Mouse (Mus musculus) heart, postnatal 4 days (tissue): ENCODE measurements around the gene Slc9a9. TPM values are rescaled to one million over a fixed set of nuclear protein-coding genes. Genes with fewer than 3 reads are reported as not detected.
A peak's percentile ranks its signal among the peaks of the same experiment; 100 is the strongest.

Experiments used
- DNase-seq: peaks from one replicate; pipeline ENCODE4 v3.0.0; 2021
- total RNA-seq, 2 experiments: library from RNA; stranded (reverse); gene quantifications; 2 replicates each; pipeline ENCODE4 v1.2.3; 2021

Slc9a9 gene
- total RNA-seq, 2 experiments from 2014 or later = 2.6 to 2.7 TPM

DNA sequence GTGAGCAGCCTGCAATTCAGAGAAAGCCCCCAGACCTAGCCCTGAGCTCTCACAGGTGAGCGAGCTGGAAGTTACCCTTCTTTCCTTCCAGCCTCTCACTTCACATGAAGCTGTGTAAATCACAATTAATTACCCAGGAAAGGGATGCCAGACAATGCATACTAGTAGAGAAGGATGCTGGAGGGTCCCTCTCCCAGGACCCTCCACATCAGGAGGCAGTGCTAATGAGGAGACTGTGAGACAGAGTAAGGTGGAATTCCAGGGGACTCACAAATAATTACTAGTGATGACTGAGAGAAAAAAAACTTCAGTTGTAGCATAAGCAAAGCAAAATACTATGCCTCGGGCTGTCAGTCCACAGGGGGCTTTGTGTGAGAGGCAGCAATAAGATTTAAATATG is 492.0 kb downstream of the Slc9a9 start:
- no peak for DNase-seq

DNA sequence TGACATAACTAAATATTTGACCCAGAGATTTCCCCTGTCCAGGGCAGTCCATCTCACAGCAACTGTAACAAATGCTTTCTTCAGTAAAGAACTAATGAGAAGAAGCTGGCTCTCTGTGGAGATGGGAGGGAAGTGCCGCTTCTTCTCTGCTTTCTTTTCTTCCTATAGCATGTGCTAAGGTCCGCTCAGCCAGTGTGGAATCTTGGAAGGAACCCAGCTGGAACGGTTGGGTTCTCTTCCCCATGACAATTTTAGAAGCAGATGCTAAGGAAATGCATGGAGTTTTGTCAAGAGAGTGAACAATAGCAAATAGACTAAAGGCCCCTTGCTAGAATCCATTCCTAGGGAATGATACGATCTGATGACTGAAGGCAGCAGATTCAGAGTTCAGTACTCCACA is 496.5 kb downstream of the Slc9a9 start:
- DNase-seq = peak; percentile 44

DNA sequence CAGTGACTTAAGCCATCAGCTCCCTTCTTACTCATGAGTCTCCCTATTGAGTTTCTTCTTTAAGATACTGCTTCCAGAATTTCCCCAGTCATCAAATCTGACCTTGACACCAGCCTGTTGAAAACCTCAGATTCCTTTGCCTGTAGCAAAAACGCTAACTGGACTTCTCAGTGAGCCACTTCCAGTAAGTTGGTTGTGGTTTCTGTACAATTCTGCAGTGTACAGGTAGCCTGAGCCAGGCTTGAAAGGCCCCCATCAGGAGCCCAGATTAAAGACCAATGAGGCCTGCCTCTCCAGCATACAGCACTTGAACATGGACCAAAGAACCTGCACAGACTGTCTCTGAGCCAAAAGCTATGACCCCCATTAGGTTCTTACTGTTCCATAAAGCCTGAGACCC is 498.1 kb downstream of the Slc9a9 start:
- no peak for DNase-seq

DNA sequence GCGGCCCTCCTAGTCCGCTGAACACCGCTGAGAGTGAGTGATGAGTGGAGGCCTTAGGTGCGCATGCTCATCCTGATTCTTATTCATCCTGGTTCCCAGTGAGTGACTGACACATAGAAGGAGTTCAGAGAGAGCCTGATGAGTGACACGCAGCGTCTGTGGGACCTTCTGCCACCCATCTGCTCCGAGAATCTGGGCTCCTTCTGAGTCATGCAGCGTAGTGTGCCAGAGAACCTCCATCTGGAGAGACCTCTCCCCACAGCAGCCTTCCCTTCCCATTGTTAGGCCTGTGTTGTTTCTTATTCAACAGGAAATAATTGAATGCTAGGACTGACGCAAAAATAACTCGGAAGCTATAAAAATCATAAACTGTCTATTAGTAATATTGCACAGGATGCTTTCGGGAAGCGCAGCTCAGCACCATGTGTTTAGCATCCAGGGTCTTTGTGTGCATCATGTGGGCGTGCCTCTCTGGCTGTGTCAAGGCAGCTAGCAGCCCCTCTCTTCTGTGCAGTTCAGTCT is 498.8 kb downstream of the Slc9a9 start:
- no peak for DNase-seq

DNA sequence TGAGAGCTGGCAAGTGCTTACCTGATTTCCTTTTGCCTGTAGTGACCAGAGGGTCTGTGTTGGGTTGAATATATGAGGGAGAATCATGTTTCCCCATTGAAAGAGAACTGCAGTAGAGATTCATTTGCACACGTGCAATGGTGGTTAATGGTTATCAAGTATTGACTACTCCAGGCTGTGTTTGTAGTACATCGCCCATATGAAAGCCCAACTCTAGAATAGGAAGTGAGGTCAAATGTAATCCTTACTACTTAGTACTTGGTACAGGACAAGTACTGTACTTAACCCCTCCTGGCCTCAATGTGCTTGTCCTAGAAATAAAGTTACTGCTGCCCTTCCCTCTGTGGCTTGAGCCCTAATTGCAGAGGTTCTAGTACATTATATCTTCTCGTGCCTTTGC is 508.5 kb downstream of the Slc9a9 start:
- no peak for DNase-seq

DNA sequence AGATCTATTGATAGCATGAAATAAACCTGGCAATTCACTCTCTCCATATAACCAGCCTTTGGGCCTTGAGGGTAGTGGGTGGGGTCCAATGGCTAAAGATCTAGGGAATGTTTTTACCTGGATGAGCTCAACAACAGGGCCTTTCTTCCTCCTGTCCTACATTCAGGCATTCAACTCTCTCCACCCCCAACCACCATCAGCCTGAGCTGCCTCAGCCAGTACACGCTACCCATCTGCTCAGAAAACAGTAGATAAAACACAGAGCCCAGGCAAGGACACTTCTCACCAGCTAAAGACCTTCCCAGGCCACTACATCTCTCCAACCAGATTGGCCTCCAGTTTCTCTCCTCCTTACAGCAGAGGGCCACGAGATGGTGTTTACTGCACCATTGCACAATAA is 510.3 kb downstream of the Slc9a9 start:
- DNase-seq = no peak

DNA sequence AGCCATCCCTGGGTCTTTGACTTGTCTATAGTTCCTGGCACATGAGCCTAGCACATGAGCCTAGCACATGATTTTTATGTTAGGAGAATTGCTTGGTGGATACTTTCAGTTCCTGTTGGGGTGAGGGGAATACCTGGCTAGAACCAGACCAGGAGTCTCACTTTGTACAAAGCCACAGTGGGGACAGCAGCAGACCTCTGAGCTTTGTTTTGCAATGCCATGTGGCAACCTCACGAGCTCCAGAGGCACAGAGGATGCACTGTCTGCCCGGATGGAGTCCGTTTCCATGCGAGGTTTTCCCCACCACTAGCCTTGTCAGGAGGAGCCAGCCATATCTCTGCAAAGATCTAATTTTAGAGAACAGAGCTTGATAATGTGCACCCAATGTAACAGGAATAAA is 510.9 kb downstream of the Slc9a9 start:
- no peak for DNase-seq

DNA sequence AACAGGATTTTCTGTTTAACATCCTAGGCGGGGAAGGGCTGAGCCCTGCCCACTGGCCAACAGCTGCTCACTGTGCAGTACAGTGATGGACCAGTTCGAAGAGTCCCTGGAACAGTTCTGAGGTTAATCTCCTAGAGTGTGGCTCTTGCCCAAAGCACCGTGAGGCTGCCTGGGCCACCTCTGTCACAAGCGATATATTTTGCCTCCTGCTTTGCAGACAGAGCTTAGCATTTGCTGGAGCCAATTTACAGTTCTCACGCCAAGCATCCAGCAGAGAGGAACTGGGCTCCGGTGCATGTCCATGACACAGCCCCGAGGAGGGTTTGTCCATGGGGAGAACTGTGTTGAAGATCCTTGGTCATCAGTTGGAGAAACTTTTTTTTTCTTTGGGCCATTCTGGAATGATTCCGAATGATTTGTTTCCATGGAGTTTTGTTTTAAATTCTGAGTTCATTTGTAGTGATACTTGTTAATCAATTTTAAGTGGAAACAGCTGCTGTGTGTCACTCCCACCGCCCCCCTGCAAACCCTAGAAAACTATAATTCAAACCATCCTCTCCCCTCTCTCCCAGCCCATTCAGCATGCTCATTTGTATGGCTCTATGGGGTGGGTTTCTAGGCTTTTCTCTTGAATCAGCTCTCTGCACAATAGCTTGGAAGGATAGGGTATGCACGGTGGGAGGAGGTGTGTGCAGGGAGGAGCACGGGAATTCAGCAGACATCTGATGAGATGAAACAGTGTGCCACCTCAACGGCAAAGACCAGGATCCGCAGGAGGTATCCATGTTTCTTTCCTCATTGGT is 511.7 kb downstream of the Slc9a9 start:
- no peak for DNase-seq

DNA sequence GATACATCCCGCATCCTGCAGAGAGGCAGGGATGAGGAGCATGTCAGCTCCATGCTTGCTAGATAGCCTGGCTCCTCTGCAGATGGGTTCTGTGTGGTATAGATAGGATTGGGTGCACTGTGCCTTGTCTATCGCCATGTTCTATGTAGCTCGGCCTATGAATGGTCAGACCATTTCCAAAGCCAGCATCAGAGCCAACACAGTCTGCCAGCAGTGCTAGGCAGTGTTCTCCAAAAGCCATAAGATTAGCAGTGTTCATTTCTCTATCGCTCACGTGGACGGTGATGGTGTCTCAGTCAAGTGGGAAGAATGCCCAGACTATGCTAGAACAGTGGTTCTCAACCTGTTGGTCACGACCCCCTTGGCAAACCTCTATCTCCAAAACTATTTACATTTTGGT is 512.6 kb downstream of the Slc9a9 start:
- DNase-seq = no peak

DNA sequence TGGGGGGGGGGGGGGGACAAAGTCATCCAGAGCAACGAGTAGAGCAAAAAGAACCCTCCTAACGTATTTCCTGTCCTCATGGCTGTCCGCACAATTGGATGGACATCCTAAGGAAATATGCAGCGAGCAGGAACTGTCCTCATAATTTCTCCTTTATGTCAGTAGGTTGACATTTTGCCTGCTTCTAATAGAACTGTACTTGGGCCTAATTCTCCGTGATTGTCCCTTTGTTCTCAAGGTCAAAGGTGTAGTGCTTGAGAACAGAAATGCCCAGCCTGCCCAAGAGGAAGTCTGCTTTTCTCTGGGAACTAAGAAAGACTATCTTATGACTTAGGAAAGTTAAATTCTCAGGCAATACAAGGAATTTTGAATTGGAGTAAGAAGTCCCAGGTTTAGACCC is 514.7 kb downstream of the Slc9a9 start:
- DNase-seq = no peak

DNA sequence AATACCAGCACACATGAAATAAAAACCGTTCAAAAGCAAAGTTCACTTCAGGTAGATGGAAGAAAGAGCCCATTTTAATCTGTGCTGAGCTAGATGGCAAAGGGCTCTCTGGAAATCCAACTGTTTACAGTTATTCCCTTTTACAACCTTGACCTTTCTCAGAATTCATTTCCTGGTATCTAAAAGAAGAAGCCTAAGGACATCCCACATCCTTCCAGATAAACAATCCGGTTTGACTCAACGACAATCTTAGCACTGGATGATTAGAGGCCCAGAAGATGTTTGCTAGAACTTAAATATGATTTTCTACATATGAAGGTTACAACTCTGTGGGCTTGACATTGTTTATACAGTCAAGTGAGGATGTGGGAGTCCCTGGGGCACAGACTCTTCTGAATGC is 516.1 kb downstream of the Slc9a9 start:
- DNase-seq = no peak

DNA sequence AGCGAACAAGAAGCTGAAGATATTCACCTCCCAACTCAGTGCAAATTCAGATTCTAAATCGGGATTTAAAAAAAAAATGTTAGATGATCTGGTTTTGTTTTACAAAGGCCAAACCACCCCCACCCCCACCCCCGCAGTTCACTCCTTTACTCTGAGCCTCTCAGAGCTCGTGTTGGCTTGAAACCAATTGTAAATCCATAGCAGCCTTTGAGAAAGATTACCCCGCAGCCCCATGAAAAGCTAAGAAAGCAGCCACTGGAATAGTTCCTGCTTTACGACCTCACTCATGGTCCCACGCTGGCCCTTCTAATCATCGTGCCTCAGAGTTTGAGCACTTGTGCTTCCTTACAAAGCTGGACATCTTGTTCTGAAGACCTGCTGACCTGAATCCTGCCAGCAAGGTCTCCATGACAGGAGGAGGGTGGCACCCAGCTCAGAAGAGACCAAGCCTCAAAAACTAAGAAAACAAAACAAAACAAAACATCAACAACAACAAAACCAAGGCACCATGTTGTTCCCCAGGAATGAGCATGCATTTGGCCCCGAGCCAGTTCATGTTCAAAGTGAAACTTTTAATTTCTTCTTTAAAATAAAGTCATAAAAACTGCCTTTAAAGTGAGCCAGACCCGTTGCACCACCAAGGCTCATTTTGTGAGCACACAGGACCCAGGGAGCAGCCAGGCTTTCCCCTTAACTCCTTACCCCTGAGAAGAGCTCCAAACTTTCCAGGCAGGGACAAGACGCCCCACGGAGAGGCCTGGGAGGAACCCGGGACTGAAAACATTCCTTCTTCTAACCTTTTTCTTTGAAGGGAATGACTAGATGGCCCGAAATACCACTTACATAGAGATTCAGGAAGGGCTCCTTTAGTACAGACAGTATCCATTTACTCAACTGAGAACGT is 516.9 kb downstream of the Slc9a9 start:
- no peak for DNase-seq

DNA sequence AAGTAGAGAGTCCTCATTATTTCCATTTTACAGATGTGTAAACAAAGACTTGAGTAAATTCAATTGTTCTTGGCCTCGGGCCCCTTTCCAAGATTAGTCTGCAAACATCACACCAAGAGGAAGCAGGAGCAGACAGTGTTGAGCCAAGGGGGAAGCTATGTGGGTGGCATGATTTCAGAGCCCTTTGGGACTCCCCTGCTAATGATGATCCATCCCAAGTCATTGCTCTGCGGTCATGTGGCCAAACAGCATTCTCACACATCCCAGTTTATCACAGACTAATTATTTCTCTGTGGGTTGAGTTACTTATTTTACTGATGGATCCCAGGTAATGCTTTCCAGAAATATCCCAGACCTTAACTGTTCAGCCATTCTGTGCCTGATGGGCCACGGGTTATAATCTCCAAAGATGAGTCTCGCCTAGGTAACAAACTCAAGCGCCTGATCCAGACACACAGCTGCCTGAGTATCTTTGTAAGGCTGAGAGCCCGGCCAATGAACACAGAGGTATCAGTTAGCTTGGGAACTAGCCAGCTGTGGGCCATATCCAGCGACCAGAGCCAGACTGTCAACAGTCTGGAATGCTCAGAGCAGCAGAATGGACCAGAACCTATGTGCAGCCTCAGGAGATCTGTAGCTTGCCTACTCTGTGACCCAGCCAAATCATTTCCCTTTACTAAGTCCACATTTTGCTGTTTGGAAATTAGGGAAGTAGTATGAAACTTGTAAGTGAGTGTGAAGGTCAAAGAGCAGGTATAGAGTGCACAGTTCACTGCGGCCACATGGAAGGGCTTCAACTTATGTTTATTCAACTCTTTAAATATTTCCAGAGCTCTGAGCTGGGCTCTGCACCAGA is 518.9 kb downstream of the Slc9a9 start:
- peak; percentile 71 for DNase-seq

DNA sequence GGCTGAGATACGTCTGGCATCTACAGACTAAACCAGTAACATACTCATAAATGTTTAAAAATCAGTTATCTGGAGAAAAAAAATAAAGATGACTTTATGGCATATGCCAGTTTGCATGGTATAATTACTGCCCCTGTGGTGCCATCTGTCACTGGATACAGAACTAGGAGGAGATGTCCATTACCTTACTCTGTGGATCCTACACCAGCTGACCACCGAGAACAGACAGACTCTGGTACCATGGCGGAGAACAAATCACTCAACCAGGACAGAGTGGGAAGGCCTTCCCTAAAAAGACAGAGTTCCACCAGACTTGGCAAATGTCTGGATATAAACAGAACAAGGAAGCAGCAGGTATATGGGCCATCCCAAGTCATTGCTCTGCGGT is 519.5 kb downstream of the Slc9a9 start:
- DNase-seq = no peak

DNA sequence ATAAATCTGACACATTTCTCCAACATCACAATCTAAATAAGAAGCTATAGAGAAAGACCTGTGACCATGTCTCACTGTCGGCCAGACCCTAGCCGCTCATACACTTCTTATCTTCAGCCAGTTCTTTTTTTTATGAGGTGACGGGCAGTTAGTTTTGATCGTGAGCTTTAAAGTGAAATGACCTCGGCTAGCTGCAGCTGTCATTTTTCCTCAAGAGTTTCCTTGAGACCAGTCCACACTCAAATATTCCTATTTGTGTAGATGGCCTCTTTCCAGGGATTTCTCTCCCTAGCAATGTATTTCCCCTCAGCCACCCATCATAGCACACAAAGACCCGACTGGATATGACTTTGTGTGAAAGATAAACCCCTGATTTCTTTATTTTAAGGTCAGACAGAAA is 521.7 kb downstream of the Slc9a9 start:
- DNase-seq = no peak

DNA sequence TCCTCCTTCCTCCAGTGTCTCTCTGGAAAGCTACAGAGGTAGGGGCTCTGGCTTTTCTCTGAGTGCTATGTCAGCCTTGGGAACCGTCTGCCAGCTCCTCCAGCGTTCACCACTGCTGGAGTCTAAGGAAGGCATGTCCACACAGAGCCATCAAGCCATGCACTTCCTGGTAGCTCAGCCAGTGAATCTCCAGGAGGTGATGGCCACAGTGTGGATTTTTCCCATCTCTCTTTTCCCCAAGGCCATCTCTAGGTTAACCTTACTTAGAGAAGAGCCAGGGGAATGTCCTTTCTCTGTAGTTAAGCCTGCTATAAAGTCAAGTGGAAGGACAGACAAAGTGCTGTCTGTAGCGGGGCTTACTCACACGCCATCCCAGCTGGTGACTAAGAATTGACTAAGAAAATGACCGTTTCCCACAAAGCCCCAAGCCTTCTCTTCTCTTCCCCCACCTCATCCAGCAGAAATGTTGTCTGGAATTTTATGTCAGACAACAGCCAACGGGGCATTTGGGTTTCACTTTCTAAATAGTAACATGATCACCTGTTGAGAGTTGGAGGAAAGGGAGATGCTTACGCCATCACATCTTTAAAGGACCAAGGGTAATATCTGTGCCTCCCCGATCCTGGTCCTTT is 523.3 kb downstream of the Slc9a9 start:
- DNase-seq = no peak

DNA sequence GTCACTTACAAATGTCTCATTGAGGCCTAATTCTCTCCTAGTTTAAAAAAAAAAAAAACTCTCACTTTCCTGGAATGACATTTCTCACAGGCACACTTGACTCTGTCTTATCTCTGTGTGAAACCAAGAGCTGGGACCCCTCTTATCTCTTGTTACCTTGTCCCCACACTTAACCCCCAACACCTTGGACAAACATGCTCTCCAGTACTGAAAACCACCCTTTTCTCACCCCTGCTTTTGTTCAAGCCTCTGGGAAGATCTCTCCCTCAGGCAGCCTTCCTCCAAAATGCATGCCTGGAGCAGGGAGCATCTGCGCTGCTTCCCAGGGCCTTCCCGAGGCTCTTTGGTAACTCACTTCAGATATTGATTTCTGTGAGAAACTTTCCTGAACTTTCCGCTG is 524.0 kb downstream of the Slc9a9 start:
- no peak for DNase-seq

DNA sequence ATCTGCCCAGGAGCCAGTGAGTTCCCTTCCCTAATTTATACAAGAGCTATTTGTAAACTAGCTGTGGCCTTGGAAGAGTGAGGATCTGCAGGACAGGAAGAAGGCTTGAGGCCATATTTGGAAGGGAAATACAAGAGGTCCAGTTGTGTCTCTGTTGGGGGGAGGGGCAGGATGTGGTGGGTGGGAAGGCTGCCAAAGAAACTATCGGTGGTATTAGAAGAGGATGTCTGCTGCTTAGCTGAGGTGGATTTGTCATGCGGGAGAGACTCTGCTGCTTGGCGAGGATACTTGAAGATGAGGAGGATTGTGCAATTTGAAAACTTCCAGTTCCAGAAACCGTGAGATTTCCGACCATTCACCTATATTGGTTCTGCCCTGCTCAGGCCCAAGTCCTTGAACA is 524.4 kb downstream of the Slc9a9 start:
- DNase-seq = peak; percentile 65

DNA sequence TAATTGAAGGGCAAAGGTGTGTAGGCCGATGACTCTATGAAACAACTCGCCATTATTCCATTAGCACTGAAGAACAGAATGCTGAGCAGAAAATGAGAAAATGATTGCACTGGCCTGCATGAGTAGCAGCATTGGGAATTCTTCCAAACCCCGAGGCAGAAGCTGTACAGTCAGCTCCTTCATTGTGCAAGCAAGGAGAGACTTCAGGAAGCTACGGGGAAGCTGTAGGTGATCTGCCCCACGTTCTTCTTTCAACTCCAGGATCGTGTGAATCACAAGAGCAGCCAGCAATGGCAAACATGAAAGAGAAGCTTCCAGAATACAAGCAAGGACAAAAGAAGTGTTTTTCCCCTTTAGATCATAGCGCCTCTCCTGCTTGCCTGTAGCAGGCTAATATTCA is 538.0 kb downstream of the Slc9a9 start:
- no peak for DNase-seq

DNA sequence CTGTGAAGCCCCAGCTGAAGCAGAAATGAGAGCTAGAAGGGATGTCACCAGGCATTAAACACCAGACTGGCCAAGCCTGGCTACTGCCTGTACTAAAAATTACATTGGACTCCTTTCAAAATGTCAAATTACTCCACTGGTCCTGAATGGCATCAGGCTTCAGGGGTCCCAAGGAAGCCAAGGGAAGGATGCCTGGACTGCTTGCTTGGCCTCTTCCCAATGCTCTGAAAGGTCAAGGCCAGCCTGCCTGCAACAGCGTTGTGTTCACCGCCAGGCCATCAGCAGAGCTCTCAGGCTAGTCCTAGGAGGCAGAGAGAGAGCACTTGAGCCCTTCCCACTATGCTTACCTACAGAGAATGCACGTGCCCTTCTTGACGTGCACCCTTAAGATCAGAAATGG is 539.0 kb downstream of the Slc9a9 start:
- DNase-seq = no peak

DNA sequence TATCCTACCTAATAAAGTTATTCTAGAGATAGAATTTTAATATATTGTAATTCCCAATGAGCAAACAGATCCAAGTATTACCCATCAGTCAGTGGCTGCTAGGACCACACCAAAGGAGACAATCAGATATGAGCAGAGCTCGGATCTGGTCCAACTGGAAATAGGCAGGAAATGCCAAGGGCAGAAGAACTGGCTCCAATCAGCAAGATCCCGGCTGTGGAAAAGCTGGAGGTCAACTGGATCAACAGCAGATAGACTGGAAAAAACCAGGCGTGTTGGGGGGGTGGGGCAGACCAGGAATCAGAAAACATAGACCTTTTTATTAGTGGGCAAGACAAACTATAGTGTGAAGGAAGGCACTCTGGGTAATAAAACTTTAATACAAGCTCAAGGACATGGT is 550.3 kb downstream of the Slc9a9 start:
- no peak for DNase-seq

DNA sequence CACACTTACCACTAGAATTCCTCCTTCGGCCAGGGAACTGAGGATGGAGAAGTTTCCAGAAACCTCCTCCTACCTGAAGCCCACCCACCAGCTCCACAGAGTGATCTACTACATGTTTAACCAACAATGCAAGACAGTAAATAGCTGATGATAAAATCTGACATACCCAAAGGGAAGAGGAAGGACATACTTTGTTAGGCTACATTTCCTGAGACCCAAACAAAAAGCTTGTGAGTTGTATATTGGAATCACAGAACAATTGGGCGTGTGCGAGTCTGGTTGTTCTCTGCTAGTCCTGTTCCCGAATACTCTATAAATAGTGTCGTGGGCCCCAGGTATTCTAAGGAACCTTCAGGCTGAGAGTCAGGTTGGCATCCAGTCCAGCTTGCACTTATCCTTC is 551.6 kb downstream of the Slc9a9 start:
- DNase-seq = no peak
